Mouse (Mus musculus) heart, embryonic 16.5 days (tissue): Measurements from ENCODE around the gene Paox. TPM values are rescaled to one million over a fixed set of nuclear protein-coding genes. Genes with fewer than 3 reads are reported as not detected.
A peak's percentile ranks its signal among the peaks of the same experiment; 100 is the strongest.
"Not testable (repeated sequence)": the region's sequence is repeated elsewhere in the genome, so short reads cannot be mapped to it uniquely, and the experiment has no call there.

Source experiments
- ATAC-seq: fragments of 200-750 bp; cut with Nextera tagmentation; replicated peaks from 2 replicates; pipeline ENCODE4 v1.8.0; 2017; ENCODE audit warnings: moderate number of reproducible peaks; ENCODE audit not compliant: insufficient read depth, low FRiP score; ENCODE audit errors: extremely low read depth
- H3K27ac ChIP-seq: fragments of 300-500 bp; sonication (generic); 2 replicates; pipeline ENCODE4 v1.5.1; 2014; ENCODE audit warnings: mild to moderate bottlenecking, low read length, control low read depth, moderate library complexity
- H3K27me3 ChIP-seq: fragments of 300-500 bp; sonication (generic); 2 replicates; pipeline ENCODE4 v1.6.1; 2014; ENCODE audit warnings: low read length, mixed read lengths; ENCODE audit not compliant: control insufficient read depth, insufficient read depth
- H3K36me3 ChIP-seq: fragments of 300-500 bp; sonication (generic); 2 replicates; pipeline ENCODE4 v1.6.1; 2014; ENCODE audit not compliant: control insufficient read depth, insufficient read depth
- H3K4me1 ChIP-seq: fragments of 300-500 bp; sonication (generic); 2 replicates; pipeline ENCODE4 v1.6.1; 2014; ENCODE audit warnings: low read length, mixed read lengths; ENCODE audit not compliant: control insufficient read depth, insufficient read depth
- H3K4me2 ChIP-seq: fragments of 300-500 bp; sonication (generic); 2 replicates; pipeline ENCODE4 v1.6.1; 2014; ENCODE audit warnings: low read depth, mild to moderate bottlenecking, control low read depth, low read length
- H3K4me3 ChIP-seq: fragments of 300-500 bp; sonication (generic); 2 replicates; pipeline ENCODE4 v1.5.1; 2014; ENCODE audit warnings: mild to moderate bottlenecking, control low read depth, low read length
- H3K9ac ChIP-seq: fragments of 300-500 bp; sonication (generic); 2 replicates; pipeline ENCODE4 v1.6.1; 2014; ENCODE audit warnings: low read length, control low read depth
- H3K9me3 ChIP-seq: fragments of 300-500 bp; sonication (generic); replicated peaks from 2 replicates; pipeline ENCODE4 v1.6.1; 2016; ENCODE audit warnings: low read length; ENCODE audit not compliant: control insufficient read depth
- WGBS: fragments of 180-500 bp; shearing (Covaris S2); extraction: QIAGEN DNeasy Blood & Tissue Kit; methylation state at CpG from one replicate; pipeline ENCODE4 v1.1.7; 2014; 5-methylcytosine and 5-hydroxymethylcytosine counted together
- polyA plus RNA-seq: library from polyadenylated mRNA; unstranded; fragments of >200 nt; fragmentation: Nextera tagmentation; extraction: Ambion mirVana; gene quantifications from 2 replicates; pipeline ENCODE4 v1.2.1, GENCODE M21; 2015

Paox gene
- polyA plus RNA-seq, 1 experiment from 2014 or later, result 9.5 TPM

DNA sequence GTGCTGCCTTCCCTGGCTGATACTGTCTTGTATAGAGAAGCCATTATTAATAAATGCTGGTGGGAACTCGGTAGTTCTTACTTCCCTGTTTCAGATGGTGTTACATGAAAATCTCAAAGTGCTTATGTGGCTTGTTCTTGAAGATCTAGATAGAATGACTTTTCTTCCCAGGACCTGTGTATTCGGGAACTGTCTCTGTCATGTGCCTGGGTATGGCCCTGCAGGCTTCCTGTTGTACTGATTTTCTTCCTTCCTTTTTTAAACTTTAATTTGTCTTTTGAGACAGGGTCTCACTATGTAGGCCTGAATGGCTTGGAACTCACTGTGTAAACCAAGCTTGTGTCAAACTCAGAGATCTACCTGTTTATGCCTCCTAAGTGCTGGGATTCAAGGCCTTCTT, 12.3 kb downstream of the Paox start:
- Histone ChIP-seq H3K9me3 (no peaks in the 10 kb centered on the region), H3K4me3 (no peak overlapping the region), H3K4me1 (peaks cover 5% of the 10 kb centered on the region), H3K27ac (no peak overlapping the region), H3K4me2 (no peak overlapping the region), H3K9ac (no peak overlapping the region), H3K36me3 (peaks cover 6% of the 10 kb centered on the region; the same call in 1 of the 2 replicates), H3K27me3 (no peaks in the 10 kb centered on the region)
- no peak for ATAC-seq
- 77% methylated on average over 2 of the region's 2 CpGs for WGBS

DNA sequence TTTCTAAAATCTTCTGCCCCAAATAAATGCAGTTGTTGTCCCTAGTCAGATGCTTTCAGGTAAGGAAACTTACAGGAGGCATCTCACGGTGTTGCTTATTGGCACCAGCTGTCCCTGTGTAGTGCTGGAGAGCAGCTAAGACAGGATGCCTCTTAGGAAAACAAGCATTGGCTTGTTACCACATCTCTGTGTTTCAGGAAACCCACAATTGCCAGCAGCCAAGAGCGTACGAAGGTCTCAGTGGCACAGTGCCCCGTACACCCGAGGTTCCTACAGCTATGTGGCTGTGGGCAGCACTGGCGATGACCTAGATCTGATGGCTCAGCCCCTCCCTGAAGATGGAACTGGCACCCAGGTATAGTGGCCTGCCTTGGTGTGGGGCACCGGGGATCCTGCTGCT, 16.6 kb downstream of the Paox start:
- H3K36me3 ChIP-seq, H3K4me3 ChIP-seq, H3K4me2 ChIP-seq, H3K4me1 ChIP-seq, ATAC-seq, H3K27ac ChIP-seq, H3K27me3 ChIP-seq, H3K9ac ChIP-seq, H3K9me3 ChIP-seq: not testable (repeated sequence)
- WGBS, result 82% methylated on average over 7 of the region's 7 CpGs

DNA sequence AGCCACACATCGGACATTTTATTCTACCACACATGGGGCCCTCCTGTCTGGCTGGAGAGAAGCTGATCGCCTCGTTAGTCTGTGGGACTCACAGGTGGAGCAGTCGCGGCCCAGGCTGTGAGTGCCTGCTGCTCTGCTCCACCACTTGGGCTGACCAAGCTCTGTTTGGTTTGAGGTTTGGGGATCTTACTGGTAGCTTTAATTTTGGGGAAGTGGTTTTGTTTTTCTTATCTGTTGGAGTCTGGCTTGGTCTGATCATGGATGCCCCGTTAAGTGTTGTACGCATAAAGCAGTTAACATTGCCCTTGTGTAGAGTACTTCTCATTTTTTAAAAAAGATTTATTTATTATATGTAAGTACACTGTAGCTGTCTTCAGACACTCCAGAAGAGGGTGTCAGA, 18.4 kb downstream of the Paox start:
- not testable (repeated sequence) for H3K9me3 ChIP-seq, H3K4me1 ChIP-seq, H3K4me2 ChIP-seq, H3K9ac ChIP-seq, H3K27ac ChIP-seq, H3K36me3 ChIP-seq, ATAC-seq, H3K4me3 ChIP-seq, H3K27me3 ChIP-seq
- WGBS, result 86% methylated on average over 5 of the region's 7 CpGs

DNA sequence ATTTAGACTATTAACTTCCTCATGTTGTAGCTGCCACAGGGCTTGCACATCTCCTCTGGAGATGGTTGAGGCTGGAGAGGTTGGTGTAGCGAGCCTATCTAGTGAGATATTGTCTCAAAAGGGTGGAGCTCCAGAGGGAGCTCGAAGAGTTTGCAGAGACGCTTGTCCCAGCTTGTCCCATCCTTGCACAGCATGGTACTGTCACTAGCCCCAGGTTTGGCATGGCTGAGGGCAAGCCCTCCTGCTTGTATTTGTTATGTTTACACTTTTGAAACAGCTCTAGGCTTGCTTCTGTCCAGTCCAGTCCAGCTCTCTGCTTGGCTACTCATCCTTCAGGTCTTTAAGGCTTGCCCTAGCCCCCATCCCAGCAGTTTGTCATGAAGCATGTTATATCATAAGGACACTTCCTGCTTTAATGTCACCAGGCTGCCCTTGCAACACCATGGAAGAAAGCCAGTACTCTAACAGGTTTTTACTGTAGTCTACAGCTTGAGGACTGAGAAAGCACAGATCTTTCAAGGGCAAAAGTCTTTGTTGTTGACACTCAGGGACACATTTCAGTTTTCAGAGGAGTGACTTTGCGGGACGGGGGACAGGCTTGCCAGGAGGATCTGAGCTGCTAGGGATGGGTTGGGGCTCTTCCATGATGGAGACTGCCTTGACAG, 19.6 kb downstream of the Paox start:
- WGBS, result 76% methylated on average over 5 of the region's 5 CpGs
- H3K9ac ChIP-seq, result no peak overlapping the region
- H3K27ac ChIP-seq, result no peak overlapping the region
- H3K27me3 ChIP-seq, result no peaks in the 10 kb centered on the region
- peaks cover 6% of the 10 kb centered on the region for H3K36me3 ChIP-seq
- no peak for ATAC-seq
- H3K9me3 ChIP-seq, result no peaks in the 10 kb centered on the region
- no peak overlapping the region for H3K4me3 ChIP-seq
- H3K4me1 ChIP-seq, result peaks cover 4% of the 10 kb centered on the region
- no peak overlapping the region for H3K4me2 ChIP-seq

DNA sequence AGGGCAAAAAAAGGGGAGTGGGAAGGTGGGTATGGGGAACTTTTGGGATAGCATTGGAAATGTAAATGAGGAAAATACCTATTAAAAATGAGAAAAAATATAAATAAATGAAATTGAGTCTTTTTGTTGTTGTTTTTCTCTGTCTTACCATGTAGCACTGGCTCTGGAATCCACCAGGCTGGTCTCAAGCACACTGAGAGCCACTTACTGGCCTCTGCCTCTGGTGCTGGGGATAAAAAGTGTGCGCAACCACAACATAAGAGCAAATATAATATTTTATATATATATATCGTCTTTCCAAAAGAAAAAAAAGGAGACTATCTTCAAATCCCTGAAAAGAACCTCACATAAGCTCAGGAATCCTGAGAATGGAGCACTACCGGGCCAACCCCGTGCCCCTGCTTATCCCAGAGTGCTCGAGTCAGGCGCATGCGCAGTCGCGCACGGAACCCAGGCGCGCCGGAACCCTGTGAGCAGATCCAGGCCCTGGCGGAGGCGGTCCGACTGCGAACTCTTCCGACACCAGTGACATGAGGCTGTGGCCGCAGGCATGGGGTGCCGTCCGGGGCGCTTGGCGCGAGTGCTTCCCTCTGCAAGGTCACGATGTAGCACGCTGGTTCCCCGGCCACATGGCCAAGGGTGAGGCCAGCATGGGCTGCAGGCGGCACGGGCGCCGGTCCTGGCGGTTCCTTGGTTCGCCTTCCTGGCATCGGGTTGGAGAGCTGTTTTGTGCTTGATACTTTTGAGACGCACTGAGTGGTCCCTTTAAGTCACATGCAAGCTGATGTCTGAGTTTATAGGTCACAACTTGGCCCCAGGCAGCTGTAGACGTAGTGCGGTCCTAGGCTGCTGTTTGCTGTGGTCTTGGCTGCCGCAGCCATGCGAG, 21.8 kb downstream of the Paox start, which contains the start of gene Mtg1:
Gene Mtg1 (plus strand): TSS at position 430 of the 886 bp plus-strand sequence.
- Histone ChIP-seq H3K27ac (peak within 1 kb of the TSS; percentile 83), H3K9me3 (no peaks in the 10 kb centered on the region), H3K9ac (peak within 1 kb of the TSS; percentile 88), H3K4me1 (peaks cover 4% of the 10 kb centered on the region), H3K36me3 (peaks cover 3% of the 10 kb centered on the region; the same call in 1 of the 2 replicates), H3K4me2 (peak within 1 kb of the TSS; percentile 83), H3K27me3 (no peaks in the 10 kb centered on the region), H3K4me3 (peak within 1 kb of the TSS; percentile 81)
- peak; percentile 97 for ATAC-seq
- 2% methylated on average over 39 of the region's 39 CpGs for WGBS

DNA sequence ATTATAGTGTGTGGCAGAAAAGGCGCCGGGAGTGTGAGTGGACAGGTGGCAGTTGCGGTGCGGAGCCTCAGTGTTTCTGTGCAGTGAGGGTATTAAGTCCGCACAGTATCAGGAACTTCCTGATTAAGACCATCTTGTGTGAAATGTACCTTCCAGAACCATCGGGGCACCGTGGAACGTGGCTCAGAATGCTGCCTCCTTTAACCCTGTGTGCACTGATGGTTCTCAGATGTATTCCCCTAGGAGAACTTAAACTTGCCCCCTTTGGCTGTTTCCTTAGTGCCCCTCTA, 22.4 kb downstream of the Paox start:
- Histone ChIP-seq H3K9me3 (no peaks in the 10 kb centered on the region), H3K9ac (peak overlapping the region; percentile 88), H3K4me1 (peaks cover 4% of the 10 kb centered on the region), H3K4me2 (peak overlapping the region; percentile 83), H3K27me3 (no peaks in the 10 kb centered on the region), H3K4me3 (peak overlapping the region; percentile 81), H3K36me3 (peaks cover 3% of the 10 kb centered on the region; the same call in 1 of the 2 replicates), H3K27ac (peak overlapping the region; percentile 83)
- whole genome bisulfite sequencing, result 0% methylated on average over 8 of the region's 8 CpGs
- ATAC-seq, result no peak

DNA sequence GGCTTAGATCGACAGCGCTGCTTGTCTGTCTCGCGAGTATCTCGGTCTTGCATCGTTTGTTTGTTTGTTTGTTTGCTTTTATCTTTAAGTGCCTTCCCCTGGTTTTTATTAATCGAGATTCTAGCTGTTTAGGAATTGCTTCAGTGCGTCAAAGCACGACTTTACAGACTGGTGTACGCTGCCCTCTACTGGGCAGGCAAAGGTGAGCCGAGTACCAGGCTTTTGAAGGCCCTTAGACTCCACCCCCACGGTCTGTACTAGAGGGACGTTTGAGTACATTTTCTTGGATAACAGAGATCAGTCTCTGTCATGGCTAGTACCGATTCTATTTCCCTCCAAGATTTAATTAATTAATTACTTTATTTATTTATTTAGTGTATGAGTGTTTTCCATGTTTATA, 25.8 kb downstream of the Paox start:
- H3K27ac ChIP-seq, result no peak overlapping the region
- no peaks in the 10 kb centered on the region for H3K36me3 ChIP-seq
- H3K9me3 ChIP-seq, result no peaks in the 10 kb centered on the region
- H3K4me1 ChIP-seq, result peaks cover 4% of the 10 kb centered on the region
- no peak overlapping the region for H3K9ac ChIP-seq
- 6% methylated on average over 14 of the region's 14 CpGs for WGBS
- no peaks in the 10 kb centered on the region for H3K27me3 ChIP-seq
- no peak for ATAC-seq
- H3K4me2 ChIP-seq, result no peak overlapping the region
- no peak overlapping the region for H3K4me3 ChIP-seq

DNA sequence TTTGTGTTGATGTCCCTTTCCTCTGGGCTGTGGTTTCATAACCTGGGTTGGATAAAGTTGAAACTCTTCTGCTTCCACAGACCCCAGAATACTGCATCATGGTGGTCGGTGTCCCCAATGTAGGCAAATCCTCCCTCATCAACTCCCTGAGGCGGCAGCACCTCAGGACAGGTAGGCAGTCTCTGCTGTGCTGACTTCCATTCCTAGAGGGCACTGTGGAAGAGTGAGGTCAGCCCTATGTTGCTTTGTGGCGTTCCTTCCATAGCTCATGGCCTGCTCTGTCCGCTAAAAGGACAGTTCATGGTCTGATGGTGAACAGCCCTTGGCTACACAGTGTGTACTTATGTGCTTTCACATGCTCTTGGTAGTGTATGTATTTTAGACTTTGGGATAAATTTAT, 29.0 kb downstream of the Paox start:
- H3K4me2 ChIP-seq, result no peak overlapping the region
- H3K4me1 ChIP-seq, result no peaks in the 10 kb centered on the region
- H3K36me3 ChIP-seq, result peaks cover 6% of the 10 kb centered on the region
- H3K9ac ChIP-seq, result no peak overlapping the region
- no peak overlapping the region for H3K27ac ChIP-seq
- no peak for ATAC-seq
- H3K27me3 ChIP-seq, result no peaks in the 10 kb centered on the region
- WGBS, result 84% methylated on average over 4 of the region's 4 CpGs
- no peak overlapping the region for H3K4me3 ChIP-seq
- H3K9me3 ChIP-seq, result no peaks in the 10 kb centered on the region

DNA sequence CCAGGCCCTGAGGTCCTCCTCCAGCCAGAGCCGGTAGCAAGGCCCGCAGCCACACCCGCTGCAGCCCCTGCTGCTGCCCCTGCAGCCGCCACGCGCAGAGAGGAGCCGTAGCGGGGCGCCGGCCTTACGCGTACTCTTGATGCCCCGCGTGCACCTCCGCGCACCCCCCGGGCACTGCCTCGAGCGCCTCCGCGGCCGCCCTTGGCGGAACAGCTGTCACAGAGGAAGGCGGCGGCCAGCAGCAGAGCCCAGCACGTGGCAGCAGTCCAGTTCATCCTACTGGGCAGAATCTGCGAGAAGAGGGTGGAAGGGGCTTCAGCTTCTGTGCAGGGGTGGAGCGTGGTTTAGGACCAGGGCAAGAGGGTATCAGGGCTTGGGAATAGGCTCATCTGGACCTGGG, 37.8 kb downstream of the Paox start:
- Histone ChIP-seq H3K27me3 (peaks cover 37% of the 10 kb centered on the region), H3K36me3 (no peaks in the 10 kb centered on the region), H3K4me1 (peaks cover 9% of the 10 kb centered on the region), H3K4me3 (peak overlapping the region; percentile 38), H3K27ac (no peak overlapping the region), H3K4me2 (peak overlapping the region; percentile 60), H3K9me3 (no peaks in the 10 kb centered on the region), H3K9ac (peak overlapping the region; percentile 58)
- WGBS, result 5% methylated on average over 28 of the region's 28 CpGs
- no peak for ATAC-seq
